Mouse (Mus musculus): Measurements from ENCODE around the gene Fes.
A peak's percentile ranks its signal among the peaks of the same experiment; 100 is the strongest.

Gene Fes

DNA sequence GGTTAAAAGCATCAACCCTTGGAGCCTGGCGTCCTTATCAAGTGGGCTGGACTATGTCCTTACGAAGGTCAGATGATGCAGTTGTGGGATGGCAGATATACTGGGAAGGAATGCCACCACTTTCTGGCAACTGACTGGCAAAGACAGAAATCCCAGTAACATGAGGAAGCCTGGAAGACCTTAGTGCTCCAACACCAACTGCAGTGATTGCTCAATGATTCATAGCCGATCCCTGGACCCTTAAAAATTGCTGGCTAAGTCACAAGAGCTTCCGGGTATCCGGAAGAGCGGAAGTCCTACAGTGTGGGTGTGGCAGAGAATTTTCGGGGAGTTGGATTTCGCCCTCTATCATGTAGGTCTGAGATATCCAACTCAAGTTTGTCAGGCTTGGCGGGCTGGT lies 41.6 kb downstream of the Fes start:
- no peak for DNase-seq (ENCODE audit: low read depth, low spot score)

DNA sequence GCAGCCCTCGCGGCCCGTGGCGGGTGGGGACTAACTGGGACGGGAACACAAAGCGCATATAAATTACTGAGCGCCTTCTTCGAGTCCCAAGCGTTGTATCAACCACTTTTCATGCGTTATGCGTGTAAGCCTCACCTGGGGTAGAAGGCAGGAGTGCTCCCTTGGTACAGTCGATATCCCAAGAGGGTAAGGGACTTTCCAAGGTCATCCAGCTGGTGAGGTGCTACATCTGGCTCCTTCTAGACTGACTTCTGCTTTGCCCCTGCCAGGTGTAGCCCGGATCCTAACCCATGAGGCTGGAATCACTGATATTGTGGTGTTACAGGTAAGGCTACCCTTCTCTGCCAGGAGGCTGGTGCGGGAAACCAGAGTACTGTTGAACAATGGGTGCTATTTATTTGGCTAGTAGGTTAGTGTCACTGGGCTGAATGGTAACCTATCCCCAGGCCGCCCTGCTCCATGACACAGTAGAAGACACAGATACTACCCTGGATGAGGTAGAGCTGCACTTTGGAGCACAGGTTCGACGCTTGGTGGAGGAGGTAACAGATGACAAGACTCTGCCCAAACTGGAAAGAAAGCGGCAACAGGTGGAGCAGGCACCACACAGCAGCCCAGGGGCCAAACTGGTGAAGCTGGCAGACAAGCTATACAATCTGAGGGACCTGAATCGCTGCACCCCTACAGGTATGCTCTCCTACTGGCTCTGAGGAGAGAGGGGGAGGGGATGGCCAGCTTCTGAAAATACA lies 44.3 kb downstream of the Fes start:
- no peak for DNase-seq (ENCODE audit: low read depth, low spot score)

GRCm38 (mm10) chr7:80342858-80343257 lies 44.9 kb downstream of the Fes start, which contains the start of gene Hddc3:
Gene Hddc3 (plus strand): TSS chr7:80343104.
- DNase-seq (ENCODE audit: low read depth, low spot score) = peak; percentile 97

DNA sequence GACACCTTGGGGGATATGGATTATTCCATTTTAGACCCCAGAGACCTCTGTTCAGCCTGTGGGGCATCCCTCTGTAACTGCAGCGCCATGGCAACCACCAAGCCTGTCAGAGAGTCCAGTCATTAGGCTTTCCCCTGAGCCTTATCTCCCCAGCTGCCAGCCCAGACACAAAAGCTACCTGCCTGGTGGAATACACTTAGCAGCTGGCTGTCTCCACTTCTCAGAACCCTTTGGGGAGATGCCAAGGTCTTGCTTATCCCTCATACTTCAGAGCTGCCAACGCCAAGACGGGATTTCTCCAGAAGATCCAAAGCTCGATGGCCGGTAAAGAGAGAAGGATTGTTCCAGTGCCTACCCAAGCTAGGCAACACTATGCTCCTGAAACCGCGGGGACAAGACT lies 46.0 kb downstream of the Fes start:
- DNase-seq (ENCODE audit: low read depth, low spot score) = no peak

DNA sequence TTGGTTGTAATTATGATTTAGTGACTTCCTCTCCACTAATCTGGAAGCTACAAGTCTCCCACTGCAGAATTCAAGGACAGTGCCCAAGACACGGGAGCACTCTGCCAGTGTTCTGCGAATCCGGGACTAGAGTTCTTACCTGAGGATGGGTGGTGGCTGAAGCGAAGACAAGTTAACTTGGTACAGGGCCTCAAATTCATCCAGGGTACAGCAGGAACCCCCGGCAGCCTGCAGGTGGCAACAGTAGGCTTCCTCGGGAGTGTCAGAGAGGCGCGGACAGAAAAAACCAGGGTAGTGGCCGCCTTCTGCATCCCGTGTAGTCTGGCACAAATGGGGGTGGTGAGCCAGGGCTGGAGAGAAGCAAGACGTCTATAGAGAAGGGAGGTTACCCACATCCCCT lies 47.0 kb downstream of the Fes start, which contains the start of gene Unc45a:
Unc45a (minus strand) TSS at position 213 of the 400 bp plus-strand sequence.
- DNase-seq (ENCODE audit: low read depth, low spot score) = peak; percentile 83

DNA sequence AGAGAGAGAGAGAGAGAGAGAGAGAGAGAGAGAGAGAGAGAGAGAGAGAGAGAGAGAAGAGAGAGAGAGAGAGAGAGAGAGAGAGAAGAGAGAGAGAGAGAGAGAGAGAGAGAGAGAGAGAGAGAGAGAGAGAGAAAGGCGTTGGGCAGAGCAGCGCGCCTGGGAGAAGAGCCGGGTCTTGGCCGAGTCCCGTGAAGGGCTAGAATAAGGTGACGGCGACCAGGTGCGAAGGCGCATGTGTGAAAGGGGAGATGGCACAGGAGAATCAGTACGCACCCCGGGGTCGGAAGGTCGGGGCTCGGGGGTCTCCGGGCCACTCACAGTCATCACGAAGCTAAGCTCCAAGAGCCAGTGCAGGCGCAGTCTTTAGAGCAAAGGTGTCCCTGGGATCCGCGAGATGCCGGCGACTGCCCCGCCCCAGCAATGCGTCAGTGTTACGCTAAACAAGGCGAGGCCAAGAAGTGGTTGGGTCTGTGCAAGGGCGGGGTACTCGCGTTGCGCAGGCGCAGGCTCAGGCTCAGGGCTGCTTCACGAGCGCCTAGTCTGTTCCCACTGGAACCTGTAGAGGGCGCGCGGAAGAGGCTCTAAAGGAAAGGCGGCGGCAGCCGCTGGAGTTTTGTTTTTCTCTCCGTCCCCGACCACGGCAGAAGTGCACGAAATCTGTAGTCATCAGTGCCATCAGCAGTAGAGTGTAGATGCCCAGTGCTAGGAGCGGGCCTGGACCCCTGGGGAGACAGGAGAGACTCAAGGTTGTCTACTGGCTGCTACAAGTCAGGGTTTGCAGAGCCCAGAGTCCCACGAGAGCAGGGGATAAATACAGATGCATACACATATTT lies 47.7 kb downstream of the Fes start:
- peak; percentile 98 for DNase-seq (ENCODE audit: low read depth, low spot score)

DNA sequence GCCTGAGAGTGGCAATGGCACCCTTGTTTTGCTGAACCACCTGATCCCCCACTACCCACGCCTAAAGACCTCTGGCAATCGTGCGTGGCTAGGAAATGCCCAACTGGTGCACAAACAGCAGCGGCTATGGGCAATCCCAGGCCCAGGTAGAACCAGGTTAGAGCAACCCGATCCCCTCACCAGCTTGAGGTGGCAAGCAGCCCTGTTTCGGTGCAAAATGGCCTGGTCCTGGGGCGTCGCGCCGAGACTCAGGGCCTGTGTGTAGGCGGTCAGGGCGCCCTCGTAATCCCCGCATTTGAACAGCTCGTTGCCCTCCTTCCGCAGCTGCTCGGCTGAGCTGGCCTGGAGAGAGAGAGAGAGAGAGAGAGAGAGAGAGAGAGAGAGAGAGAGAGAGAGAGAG lies 48.4 kb downstream of the Fes start:
- no peak for DNase-seq (ENCODE audit: low read depth, low spot score)

DNA sequence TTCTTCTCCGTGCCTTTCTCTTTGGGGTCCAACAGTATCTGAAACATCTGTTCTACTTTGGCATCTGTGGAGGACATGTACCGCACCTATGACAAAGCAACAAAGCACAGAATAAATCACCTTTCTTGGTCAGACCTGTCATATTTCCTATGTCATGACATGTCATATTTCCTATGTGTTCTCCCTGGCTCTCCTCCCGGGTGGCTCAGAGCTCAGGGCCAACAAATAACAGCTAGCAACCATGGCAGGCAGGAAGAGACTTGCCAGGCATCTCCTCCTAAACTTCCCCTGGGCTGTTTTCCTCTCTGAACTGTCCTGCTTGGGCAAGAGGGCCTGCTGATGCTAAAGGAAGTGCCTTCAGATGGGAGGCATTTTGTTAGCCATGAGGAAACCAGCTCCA lies 50.8 kb downstream of the Fes start:
- DNase-seq (ENCODE audit: low read depth, low spot score) = no peak

DNA sequence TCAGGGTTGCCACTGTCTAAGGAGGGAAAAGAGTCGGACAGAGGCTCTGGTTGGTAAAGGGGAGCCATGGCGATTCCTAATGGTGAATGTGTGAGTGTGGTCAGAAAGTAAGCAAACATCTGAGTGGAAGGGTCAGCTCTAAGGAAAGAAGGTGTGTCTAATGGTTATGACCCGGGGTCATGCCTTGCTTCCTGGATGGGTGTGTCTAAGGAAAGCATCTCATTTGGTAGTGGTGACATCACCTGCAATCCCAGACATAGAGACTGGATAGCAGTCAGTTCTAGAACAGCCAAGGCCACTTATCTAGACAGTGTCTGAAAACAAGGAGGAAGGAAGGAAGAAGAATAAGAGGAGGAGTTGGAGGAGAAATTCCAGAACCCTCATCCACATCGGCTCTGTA lies 52.9 kb downstream of the Fes start:
- no peak for DNase-seq (ENCODE audit: low read depth, low spot score)

GRCm38 (mm10) chr7:80331433-80331832 lies 56.3 kb downstream of the Fes start:
- DNase-seq (ENCODE audit: low read depth, low spot score) = no peak

DNA sequence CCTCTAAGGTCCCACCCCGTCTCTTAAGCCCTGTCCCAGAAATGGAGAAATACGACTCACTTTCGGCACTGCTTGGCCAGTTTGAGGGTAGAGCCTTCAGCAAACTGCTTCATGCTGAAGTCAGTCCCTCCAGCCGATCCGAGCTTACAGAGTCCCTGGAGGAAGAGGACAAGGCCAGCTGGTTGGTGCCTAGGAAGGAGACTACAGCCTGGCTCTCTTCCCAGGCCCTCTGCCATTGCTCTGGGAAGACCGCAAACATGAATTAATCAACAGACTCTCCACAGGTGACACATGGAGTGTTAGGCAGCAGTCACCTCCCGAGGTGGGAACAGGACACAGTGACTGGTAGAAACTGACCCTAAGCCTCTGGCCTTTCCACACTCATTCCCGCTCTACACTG lies 57.5 kb downstream of the Fes start:
- no peak for DNase-seq (ENCODE audit: low read depth, low spot score)
